Mouse (Mus musculus) midbrain, postnatal 0 days (tissue): ENCODE data around the gene Dpp6. TPM values are rescaled to one million over a fixed set of nuclear protein-coding genes. Genes with fewer than 3 reads are reported as not detected.

Experiments used
- ATAC-seq: fragments of 200-750 bp; cut with Nextera tagmentation; 2 replicates; pipeline ENCODE4 v1.8.0; 2017; ENCODE audit warnings: moderate number of reproducible peaks, mild to moderate bottlenecking, moderate TSS enrichment, moderate library complexity; ENCODE audit not compliant: low FRiP score
- DNase-seq: peaks from one replicate; pipeline ENCODE4 v3.0.0-alpha.2; 2015; ENCODE audit warnings: low spot score
- H3K27ac ChIP-seq: fragments of 300-500 bp; sonication (generic); 2 replicates; pipeline ENCODE4 v1.5.1; 2014; ENCODE audit warnings: low read depth, mild to moderate bottlenecking, low read length, mixed read lengths
- H3K27me3 ChIP-seq: fragments of 300-500 bp; sonication (generic); 2 replicates; pipeline ENCODE4 v1.6.1; 2014; ENCODE audit warnings: low read length, control low read depth, mixed read lengths; ENCODE audit not compliant: insufficient read depth
- H3K36me3 ChIP-seq: fragments of 300-500 bp; sonication (generic); 2 replicates; pipeline ENCODE4 v1.6.1; 2014; ENCODE audit warnings: low read length, control low read depth, mixed read lengths; ENCODE audit not compliant: insufficient read depth
- H3K4me1 ChIP-seq: fragments of 300-500 bp; sonication (generic); 2 replicates; pipeline ENCODE4 v1.6.1; 2014; ENCODE audit warnings: mild to moderate bottlenecking, control low read depth, antibody characterized with exemption, low read length, mixed read lengths; ENCODE audit not compliant: insufficient read depth
- H3K4me2 ChIP-seq: fragments of 300-500 bp; sonication (generic); 2 replicates; pipeline ENCODE4 v1.6.1; 2014; ENCODE audit warnings: low read depth, mild to moderate bottlenecking, low read length, mixed read lengths; ENCODE audit not compliant: poor library complexity, severe bottlenecking
- H3K4me3 ChIP-seq: fragments of 300-500 bp; sonication (generic); 2 replicates; pipeline ENCODE4 v1.5.1; 2014; ENCODE audit warnings: low read depth, mild to moderate bottlenecking, low read length, moderate library complexity
- H3K9ac ChIP-seq: fragments of 300-500 bp; sonication (generic); replicated peaks from 2 replicates; pipeline ENCODE4 v1.6.1; 2014; ENCODE audit warnings: mild to moderate bottlenecking, low read length, moderate library complexity, mixed read lengths; ENCODE audit not compliant: poor library complexity, severe bottlenecking
- H3K9me3 ChIP-seq: fragments of 300-500 bp; sonication (generic); 2 replicates; pipeline ENCODE4 v1.6.1; 2016; ENCODE audit warnings: low read length, control low read depth
- CTCF ChIP-seq: IDR thresholded peaks from 2 replicates; pipeline ENCODE4 v1.5.1; 2016; ENCODE audit warnings: antibody characterized with exemption, mild to moderate bottlenecking
- WGBS: fragments of 180-500 bp; shearing (Covaris S2); extraction: QIAGEN DNeasy Blood & Tissue Kit; methylation state at CpG from one replicate; pipeline ENCODE4 v1.1.7; 2014; 5-methylcytosine and 5-hydroxymethylcytosine counted together
- polyA plus RNA-seq: library from polyadenylated mRNA; unstranded; fragments of >200 nt; fragmentation: Nextera tagmentation; extraction: Ambion mirVana; gene quantifications from 2 replicates; pipeline ENCODE4 v1.2.1, GENCODE M21; 2015
- total RNA-seq: library from RNA; depleted of rRNA; stranded (reverse); fragments of >200 nt; gene quantifications from 2 replicates; pipeline ENCODE4 v1.2.3, GENCODE M21; 2014

Dpp6 gene
- total and polyA plus RNA-seq, 2 experiments from 2014 or later = 88.6 to 169 TPM

DNA sequence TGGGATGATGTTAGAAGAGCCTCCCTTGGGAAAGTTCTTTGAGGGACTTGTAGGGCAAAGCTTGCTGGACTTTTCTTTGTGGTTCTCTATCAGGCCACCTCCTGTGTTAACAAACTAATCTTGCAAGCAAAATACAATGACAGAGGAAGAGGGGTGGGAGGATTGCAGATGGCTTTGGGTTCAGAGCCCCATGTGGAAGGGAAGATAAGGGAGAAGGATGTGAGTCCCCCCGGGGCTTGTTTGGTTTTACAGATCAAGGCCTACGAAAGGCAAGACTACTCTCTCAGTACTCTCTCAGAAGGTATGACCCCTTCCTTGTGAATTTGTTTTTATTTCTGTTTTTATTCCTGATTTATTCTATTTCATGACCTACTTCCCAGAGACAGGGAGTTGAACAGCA, 431.7 kb downstream of the Dpp6 start:
- H3K4me3 ChIP-seq = no peak overlapping the region
- no peaks in the 10 kb centered on the region for H3K4me1 ChIP-seq
- TF ChIP-seq CTCF = no peak
- no peak overlapping the region for H3K27ac ChIP-seq
- H3K27me3 ChIP-seq = no peaks in the 10 kb centered on the region
- H3K4me2 ChIP-seq = no peak overlapping the region
- no peaks in the 10 kb centered on the region for H3K9me3 ChIP-seq
- no peak for ATAC-seq
- no peak overlapping the region for H3K9ac ChIP-seq
- no peaks in the 10 kb centered on the region for H3K36me3 ChIP-seq
- DNase-seq = no peak
- 86% methylated on average over 2 of the region's 2 CpGs for WGBS

DNA sequence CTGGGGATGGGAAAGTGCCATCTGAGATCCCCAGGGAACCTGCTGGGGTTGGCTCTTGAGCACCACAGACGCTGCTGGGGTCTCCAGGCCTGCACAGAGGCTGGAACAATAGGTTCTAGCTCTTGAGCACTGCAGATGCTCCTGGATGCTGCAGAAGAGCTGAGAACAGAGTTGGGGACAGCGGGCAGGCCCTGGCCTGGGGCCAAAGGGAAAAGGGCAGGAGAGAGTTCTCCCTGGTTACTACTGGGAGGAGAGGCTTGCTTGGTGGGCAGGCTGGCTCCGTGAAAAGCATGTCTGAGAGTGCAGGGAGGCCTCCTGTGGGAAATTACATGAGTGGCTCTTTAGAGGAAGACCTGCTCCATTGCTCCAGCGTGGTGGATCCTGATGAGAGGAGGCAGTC, 432.9 kb downstream of the Dpp6 start:
- no peak overlapping the region for H3K9ac ChIP-seq
- 65% methylated on average over 4 of the region's 4 CpGs for WGBS
- H3K36me3 ChIP-seq = no peaks in the 10 kb centered on the region
- no peak for ATAC-seq
- no peak for TF ChIP-seq CTCF
- no peak overlapping the region for H3K4me2 ChIP-seq
- no peaks in the 10 kb centered on the region for H3K4me1 ChIP-seq
- H3K27me3 ChIP-seq = no peaks in the 10 kb centered on the region
- H3K4me3 ChIP-seq = no peak overlapping the region
- no peaks in the 10 kb centered on the region for H3K9me3 ChIP-seq
- no peak for DNase-seq
- H3K27ac ChIP-seq = no peak overlapping the region

DNA sequence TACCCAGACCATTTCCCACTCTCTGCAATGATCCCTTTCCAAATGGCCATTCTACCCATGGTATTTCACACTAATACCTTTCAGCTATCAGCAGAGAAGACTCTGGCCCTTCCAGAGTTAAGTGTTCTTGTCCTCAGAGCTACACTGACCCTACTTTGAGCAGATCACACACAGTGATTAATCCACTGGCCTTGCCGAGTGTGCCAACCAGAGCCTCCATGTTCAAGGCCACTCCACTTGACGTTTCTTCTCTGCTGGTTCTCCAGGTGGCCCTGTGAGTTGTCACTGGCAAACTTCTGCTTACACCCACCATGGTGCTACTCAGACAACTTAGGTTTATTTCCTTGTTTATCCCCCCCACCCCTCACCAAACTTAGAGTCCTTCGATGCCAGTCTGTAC, 433.9 kb downstream of the Dpp6 start:
- 91% methylated on average over 3 of the region's 3 CpGs for WGBS
- H3K36me3 ChIP-seq = no peaks in the 10 kb centered on the region
- no peak for TF ChIP-seq CTCF
- no peaks in the 10 kb centered on the region for H3K27me3 ChIP-seq
- H3K27ac ChIP-seq = no peak overlapping the region
- no peaks in the 10 kb centered on the region for H3K9me3 ChIP-seq
- H3K4me2 ChIP-seq = no peak overlapping the region
- no peak overlapping the region for H3K9ac ChIP-seq
- no peaks in the 10 kb centered on the region for H3K4me1 ChIP-seq
- DNase-seq (no peak), ATAC-seq (no peak)
- no peak overlapping the region for H3K4me3 ChIP-seq

- H3K4me1 ChIP-seq = no peaks in the 10 kb centered on the region
- no peaks in the 10 kb centered on the region for H3K36me3 ChIP-seq
- no peak for TF ChIP-seq CTCF
- H3K27me3 ChIP-seq = no peaks in the 10 kb centered on the region
- no peak overlapping the region for H3K9ac ChIP-seq
- DNase-seq = no peak
- no peak for ATAC-seq
- no peak overlapping the region for H3K4me3 ChIP-seq
- H3K4me2 ChIP-seq = no peak overlapping the region
- no peaks in the 10 kb centered on the region for H3K9me3 ChIP-seq
- H3K27ac ChIP-seq = no peak overlapping the region
Measured at GRCm38 (mm10) chr5:27251361-27251760, 434.4 kb downstream of the Dpp6 start.

- 79% methylated on average over 2 of the region's 2 CpGs for WGBS
Measured at GRCm38 (mm10) chr5:27255247-27255646, 438.2 kb downstream of the Dpp6 start.

DNA sequence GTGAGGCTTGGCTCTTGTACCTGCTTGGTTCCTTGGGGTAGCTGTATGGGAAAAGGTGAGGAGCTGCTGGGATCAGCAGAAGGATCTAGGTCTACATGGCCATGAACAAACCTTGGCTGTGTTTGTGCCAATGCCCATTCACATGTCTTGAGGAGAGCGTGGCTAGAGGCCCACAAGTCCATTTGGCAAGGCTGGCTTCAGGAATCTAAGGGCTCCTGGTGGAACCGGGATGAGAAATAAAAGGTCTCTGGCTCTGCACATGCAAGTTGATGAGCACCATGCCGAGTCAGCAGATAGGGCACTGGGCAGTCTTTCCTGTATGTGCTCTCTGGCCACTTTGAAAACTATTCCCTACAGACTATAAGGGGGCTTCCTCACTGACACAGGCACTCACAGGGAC, 441.6 kb downstream of the Dpp6 start:
- WGBS = 78% methylated on average over 3 of the region's 3 CpGs
- no peak for ATAC-seq

More at GRCm38 (mm10) chr5:27255247-27255646, 438.2 kb downstream of the Dpp6 start:
- no peak for TF ChIP-seq CTCF
- Histone ChIP-seq H3K4me3 (no peak overlapping the region), H3K4me2 (no peak overlapping the region), H3K27ac (no peak overlapping the region), H3K9me3 (no peaks in the 10 kb centered on the region), H3K9ac (no peak overlapping the region), H3K4me1 (no peaks in the 10 kb centered on the region), H3K36me3 (no peaks in the 10 kb centered on the region), H3K27me3 (no peaks in the 10 kb centered on the region)
- ATAC-seq (no peak; the same call in 1 of the 2 replicates), DNase-seq (peak; percentile 65)

More for the DNA sequence above, 441.6 kb downstream of the Dpp6 start:
- Histone ChIP-seq H3K36me3 (no peaks in the 10 kb centered on the region), H3K9me3 (no peaks in the 10 kb centered on the region), H3K27me3 (no peaks in the 10 kb centered on the region), H3K4me1 (peaks cover 18% of the 10 kb centered on the region), H3K4me3 (no peak overlapping the region), H3K9ac (no peak overlapping the region), H3K27ac (no peak overlapping the region), H3K4me2 (no peak overlapping the region)
- DNase-seq = no peak
- TF ChIP-seq CTCF = no peak
